Mouse (Mus musculus): ENCODE measurements around the gene Ccdc191.

Ccdc191 gene

DNA sequence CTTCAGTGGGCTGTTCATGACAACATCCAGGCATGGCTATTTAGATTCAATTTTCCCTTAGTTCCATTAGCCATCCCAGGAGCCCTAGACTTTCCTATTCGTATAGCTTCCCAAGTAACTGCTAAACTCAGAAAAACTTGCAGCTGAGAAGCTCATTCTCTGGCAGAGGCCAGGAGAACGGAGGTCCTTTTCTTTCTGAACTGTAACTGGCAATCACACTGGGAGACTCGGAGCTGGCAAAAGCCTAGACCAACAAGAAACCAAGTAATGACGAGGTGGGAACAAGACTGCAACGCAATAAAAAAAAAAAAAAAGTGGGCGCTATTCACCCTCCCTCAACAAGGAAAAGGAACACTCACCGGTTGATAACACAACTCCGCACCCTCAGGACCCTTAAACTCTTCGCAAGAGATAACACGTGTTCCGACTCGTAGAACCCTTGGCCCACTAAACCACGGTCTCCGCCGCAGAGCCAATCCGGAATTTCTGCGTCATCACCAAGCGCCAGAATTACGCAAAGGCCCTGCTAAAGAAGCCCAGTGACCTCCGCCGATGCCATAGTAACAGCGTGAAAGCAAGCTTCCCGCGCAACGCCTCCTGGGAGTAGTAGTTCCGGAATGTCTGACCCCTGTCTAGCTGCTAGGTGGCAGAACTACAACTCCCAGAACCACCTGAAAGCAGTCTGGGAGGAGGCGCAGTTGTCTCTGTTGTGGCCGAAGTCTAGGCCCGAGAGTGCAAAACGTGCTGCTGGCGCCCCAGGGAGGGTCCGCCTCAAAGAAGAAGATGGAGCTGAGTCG lies at the start of gene Ccdc191:
Ccdc191 (plus strand) TSS at position 593 of the 797 bp plus-strand sequence.
- DNase-seq (ENCODE audit: low spot score in 2 of 2): peak; percentile 97 to 98

DNA sequence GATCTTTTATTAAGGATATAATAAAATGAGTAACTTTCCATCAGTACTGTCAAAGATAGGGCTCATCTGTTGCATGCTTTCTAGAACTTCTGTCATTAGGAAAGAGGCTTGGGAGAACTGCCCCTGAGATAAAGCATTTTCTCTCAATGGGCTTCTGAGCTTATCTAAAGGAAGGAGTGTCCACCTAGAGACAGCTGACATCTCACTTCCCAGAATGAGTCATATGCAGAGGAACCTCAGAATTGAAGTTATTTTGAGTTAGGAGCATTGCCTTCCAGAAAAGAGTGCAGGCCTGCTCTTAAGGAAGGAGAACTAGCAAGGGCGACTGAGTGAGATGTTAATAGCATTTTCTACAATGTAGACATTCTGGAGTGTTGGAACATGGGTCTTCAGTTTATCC lies 48.4 kb upstream of the Ccdc191 start:
- no peak for DNase-seq (ENCODE audit: low spot score in 2 of 2)

DNA sequence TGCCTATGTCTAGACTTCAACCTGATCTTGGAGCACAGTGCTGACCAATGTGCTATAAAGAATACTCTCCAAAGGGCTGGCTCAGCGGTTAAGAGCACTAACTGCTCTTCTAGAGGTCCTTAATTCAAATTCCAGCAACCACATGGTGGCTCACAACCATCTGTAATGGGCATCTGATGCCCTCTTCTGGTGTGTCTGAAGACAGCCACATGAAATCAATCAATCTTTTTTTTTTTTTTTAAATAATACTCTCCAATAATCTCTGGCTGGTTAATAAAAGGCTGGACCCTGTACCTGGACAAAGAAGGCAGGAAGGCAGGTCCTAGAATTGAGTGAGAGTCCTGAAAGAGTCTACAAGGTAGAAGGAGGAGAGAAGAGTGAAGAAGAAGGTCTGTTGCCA lies 39.8 kb upstream of the Ccdc191 start:
- DNase-seq (ENCODE audit: low spot score in 2 of 2): no peak

DNA sequence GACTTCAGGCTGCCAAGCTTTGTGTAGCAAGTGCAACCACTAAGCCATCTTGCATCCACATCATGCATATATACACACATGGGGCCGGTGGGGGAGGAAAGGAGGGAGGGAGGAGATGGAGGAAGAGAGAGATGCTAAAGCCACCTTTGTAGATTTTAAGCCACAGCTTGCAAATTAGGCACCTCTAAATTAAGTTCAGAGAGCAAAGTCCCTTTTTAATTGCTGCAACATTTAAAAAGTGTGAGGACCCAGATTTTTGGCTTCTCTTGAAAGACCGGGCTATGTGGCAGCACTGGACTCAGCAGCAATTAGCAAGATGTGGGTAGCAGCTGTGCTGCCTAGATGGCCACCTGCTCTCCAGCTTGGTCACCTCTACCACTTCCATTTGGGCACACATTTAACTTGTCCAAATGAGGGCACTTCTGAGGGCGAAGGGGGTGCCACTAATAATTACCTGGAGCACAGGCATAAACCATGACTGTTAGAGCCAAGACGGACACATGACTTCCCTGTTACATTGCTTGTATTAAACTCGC lies 30.6 kb upstream of the Ccdc191 start:
- no peak for DNase-seq (ENCODE audit: low spot score in 2 of 2)

DNA sequence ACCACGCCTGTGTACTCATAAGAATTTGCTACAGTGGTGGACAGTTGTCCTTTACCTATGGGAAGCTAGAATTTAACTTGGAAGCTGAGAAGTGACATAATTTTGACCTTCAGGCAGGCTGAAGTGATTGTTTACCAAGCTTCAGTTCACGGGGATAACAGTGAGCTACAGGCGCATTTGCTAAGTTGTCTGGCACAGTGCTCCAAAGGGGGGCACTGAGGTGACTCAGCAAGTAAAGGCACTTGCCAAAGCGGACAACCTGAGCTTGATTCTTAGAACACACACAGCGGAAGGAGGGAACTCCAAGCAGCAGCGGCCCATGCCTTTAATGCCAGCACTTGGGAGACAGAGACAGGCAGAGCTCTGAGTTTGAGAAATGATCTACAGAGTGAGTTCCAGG lies 29.0 kb upstream of the Ccdc191 start:
- no peak for DNase-seq (ENCODE audit: low spot score in 2 of 2)

DNA sequence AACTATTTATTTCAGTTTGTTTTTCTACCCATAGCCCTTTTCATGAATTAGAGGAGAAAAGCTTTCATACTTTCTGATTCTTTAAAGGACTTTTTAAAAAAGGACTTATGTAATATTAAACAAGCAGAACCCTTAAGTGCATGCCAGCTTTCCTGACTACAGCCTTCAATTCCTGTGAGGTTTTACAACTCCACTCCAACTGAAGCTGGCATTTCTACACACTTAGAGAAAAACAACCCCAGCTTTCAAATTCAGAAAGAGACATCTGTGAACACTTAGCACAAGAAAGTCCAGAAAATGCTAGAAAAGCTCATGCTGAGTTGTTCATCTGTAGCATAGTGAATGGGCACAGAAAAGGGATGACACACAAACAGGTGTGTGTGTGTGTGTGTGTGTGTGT lies 19.8 kb upstream of the Ccdc191 start:
- DNase-seq (ENCODE audit: low spot score in 2 of 2): no peak

DNA sequence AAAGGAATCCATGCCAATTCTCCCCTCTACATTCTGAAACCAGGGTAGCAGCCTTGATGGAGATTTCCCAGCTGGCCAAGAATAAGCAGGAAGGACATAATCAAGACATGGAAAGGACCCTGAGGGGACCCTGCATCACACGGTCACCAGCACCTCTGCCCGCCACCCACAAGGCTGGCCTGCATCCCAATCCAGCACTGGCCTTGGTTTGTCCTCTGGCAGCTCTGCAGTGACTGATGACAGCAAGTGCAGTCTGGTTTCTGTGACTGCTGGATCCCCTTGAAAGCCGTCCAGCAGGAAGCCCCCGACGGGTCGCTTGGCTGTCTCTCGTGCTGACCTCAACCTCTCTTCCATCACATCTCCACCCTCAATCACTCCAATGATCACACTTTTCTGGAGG lies 18.2 kb upstream of the Ccdc191 start:
- DNase-seq (ENCODE audit: low spot score in 2 of 2): no peak

DNA sequence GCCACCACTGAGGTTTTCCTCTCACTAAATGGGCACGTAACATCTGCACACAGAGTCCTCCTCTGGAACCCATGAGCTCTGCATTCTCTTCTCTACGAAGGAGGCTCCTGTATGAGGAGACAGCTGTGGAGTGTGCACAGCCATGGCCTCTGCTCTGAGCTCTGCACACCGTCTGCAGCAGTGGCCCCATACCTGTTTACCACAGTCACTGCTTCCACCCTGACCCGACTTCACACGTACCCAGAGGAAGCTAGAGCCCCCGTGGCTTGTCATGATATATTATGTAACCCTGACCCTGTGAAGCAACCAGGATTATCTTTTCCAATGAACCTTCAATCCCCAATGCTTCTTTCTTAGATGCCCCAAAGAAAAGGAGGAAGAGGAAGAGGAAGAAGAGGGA lies 9.8 kb upstream of the Ccdc191 start:
- no peak for DNase-seq (ENCODE audit: low spot score in 2 of 2)

DNA sequence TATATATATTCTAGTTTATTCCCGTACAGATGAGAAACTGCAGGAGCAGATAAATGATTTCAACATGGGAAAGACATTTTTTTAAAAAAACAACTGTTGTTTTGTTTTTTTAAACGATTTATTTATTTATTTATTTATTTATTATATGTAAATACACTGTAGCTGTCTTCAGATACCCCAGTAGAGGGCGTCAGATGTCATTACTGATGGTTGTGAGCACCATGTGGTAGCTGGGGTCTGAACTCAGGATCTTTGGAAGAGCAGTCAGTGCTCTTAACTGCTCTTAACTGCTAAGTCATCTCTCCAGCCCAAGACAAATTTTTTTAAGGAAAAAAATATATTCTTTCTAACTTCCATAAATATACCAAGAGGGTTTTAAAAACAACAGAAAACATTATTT lies 8.0 kb upstream of the Ccdc191 start:
- DNase-seq (ENCODE audit: low spot score in 2 of 2): no peak

DNA sequence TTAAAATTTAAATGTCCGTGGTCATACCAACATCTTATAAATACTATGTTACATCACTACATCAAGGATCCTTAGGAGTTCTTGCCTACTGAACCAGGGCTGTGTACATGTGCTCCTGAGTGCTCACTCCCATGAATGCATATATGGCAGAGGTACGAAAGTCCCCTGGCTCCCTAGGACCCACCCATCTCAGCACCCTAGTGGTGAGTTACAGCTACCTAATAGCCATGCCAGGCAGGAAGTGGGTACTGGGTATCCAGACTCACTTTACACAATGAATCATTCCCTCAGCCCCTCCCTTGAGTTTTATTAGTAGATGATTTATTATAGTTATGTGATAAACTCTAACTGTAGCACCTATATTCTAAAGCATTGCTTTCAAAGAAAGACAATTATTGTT lies 7.3 kb upstream of the Ccdc191 start:
- DNase-seq (ENCODE audit: low spot score in 2 of 2): no peak

DNA sequence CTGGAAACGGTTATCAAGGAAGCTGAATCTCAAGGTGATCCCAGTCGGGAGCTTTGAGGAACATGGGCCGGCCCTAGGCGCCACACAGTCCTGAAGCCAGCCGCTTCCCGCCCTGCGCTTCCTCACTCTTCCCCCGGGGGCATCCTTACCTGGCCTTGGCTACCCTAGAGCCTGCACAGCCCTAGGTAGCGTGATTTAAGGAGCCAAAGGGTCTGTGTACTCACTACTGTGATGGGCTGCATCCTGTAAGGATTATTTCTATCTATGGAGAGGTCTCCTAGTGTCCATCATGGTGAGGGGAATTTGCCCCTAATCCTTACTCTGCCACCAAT lies 371 bp downstream of the Ccdc191 start:
- DNase-seq (ENCODE audit: low spot score in 2 of 2): no peak

DNA sequence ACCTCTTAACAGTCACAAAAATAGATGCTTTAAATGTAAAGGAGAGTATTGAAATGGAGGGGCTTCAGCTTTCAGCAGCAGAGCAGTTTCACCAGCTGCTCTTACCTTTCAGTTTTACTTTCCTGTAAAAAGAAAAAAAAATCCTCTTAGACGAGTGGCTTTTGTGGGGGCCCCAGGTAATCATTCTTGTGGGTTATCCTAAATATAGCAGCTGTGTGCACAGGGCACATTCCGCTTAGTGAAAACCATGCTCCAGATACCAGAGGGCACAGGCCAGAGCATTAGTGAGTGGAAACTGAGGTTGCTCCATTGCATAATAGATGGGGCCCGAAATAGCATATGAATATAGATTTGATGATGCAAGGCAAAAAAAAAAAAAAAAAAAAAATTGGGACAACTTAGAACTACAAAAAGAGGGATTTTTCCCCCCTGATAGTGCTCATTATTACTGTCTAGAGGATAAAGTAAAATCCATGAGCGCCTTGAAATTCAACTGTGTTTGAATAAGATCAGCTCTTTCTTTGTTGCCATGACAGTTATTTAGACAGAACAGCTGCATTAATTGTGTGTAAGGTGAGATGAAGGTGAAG lies 1.2 kb downstream of the Ccdc191 start:
- DNase-seq (ENCODE audit: low spot score in 2 of 2): no peak

DNA sequence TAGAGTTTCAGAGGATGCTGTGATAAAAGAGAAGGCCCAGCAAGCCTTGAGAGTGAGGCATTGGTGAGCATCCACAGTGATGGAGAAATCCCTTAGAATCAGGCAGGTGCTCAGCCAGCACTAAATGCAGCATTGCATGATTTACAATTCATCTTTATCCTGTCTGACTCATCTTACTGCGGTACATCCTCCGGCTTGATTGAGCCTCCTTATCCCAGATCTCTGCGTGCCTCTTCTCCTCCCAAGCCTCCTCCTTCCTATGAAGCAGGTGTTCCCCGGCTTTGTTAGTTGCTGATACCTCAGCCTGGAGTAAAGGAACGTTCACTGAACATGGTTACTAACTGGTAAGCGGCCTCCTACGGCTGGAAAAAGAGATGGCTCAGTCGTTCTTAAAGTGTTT lies 4.9 kb downstream of the Ccdc191 start:
- DNase-seq (ENCODE audit: low spot score in 2 of 2): no peak

DNA sequence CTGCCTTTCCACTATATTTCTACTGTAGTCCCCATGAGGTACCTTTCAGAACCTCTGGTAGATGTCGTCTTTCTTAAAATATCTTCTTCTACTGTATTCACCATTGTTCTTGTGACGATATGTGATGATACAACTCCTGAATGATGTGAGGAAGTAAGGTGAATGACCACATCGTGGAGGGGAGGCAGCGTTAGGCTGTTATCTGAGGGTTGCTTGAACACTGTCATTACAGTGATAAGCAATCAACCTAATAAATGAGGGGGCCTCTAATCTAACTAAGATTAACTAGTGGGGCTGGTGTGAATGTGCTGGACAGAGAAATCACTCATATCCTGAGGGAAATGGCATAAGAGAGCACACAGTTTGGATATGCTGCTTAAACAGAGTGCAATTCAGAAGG lies 10.5 kb downstream of the Ccdc191 start:
- DNase-seq (ENCODE audit: low spot score in 2 of 2): no peak

DNA sequence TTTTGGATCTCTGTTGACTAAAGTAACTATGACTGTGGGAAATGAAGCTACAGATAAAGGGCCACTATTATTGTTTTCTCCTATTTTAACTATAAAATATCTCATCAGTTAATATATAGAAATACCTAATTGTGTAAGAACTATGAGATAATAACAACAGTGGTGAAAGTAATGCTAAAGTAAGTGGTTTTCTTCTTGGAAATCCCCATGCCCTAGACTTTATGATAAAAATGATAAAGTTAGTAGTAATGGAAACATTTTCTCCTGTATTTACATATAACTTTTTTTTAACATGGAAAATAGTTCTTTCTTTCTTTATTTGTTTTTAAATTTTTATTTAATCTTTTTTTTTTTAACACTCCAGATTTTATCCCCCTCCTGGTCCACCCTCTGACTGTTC lies 11.0 kb downstream of the Ccdc191 start:
- DNase-seq (ENCODE audit: low spot score in 2 of 2): no peak

DNA sequence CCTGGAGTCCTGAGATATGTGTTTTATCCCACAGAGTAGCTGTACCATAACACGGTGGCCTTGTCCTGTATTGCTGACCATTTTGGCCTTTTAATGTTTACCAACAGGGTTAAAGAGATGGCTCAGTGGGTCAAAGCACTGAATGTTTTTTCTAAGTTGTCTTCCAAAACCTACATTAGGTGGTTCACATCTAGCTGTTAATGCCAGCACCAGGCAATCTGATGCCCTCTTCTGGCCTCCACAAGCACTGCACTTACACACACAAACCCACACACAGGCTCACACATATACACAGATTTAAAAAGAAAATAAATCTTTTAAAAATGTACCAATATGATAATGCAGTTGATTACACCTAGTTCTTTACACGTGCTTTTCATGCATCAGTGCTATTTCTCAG lies 19.3 kb downstream of the Ccdc191 start:
- no peak for DNase-seq (ENCODE audit: low spot score in 2 of 2)

DNA sequence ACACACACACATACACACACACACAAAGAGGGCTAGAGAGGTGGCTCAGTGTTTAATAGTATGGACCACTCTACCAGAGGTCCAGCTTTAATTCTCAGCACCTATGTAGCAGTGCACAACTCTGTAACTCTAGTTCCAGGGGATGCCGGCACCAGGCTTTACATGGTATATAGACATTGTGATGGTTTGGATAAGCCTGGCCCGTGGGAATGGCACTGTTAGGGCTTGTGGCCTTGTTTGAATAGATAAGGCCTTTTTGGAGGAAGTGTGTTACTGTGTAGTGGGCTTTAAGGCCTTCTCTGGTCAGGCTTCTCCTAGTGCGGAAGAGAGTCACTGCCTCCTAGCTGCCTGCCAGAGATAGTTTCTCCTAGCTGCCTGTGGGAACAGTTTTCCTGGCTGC lies 29.3 kb downstream of the Ccdc191 start:
- no peak for DNase-seq (ENCODE audit: low spot score in 2 of 2)

DNA sequence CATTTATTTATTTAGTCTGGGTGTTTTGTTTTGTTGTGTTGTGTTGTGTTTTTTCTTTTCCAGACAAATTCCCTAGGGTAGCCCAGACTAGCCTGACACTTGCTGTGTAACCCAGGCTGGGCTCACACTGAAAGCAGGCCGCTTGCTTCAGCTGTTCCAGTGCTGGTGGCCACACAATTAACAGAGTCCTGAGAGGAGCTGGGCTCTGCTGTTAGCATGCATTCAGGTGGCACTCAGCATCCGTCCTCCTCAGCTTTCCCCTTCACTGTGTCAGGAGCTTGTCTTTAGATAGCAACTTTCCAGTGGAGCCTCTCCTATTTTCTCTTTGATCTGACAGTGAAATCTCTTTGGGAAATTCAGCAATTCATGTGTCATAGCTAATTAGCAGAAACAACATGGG lies 32.4 kb downstream of the Ccdc191 start:
- DNase-seq (ENCODE audit: low spot score in 2 of 2): no peak

DNA sequence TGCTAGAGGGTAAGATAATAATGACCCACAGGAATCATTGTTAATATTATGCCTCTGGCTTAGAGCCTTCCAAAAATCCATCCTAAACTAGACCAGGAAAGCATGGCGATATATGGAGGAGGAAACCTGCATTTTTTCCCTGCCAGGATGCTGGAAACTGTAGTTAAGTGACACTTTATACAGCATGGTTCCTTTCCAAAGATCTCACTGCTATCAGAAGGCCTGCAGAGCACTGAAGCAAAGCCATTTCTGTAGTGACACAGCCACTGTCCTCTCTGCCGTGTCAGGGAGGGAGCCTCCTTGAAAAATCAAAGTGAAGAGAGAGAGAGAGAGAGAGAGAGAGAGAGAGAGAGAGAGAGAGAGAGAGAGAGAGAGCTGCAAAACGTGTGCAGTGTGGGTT lies 33.0 kb downstream of the Ccdc191 start:
- no peak for DNase-seq (ENCODE audit: low spot score in 2 of 2)

DNA sequence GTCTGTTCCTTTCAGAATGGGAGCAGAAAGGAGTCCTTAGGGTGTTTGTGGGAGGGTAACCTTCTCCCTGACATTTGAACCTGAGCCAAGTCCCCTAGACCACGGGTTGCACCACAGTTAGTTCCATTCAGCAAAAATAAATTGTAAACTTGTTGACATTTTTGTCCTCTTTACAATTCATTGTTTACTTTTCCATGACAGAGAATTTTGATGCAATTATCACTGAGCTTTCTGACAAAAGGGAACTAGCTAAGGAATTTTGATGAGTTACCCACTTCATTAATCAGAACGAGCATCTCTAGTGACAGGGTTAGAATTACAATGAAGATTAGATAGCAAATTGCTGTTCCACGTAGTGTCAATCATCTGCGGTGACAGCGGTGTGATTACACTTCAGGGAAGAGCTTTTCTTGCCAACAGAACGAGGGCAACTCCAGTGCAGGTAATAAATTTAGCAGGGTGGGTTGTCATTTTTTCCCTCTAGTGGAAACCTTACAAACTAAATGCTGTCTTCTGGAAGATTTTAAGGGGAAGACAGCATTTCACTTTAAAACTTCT lies 35.5 kb downstream of the Ccdc191 start:
- DNase-seq (ENCODE audit: low spot score in 2 of 2): no peak

DNA sequence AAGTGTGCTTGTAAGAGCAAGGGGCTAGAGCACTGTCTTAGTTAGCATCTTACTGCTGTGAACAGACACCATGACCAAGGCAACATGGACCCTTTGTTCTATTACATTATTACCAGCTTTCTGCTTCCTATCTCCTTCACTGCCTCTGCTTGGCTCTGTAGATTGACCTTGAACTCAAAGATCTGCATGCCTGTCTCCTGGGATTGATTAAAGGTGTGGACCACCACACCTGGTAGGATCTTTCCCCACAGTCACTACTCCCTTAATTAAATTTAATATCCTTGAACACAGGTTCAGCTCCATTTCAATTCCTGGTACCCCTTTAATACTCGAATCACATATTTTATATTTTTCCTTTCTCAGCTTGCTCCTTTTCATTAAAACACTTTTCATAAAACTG lies 36.2 kb downstream of the Ccdc191 start:
- no peak for DNase-seq (ENCODE audit: low spot score in 2 of 2)

DNA sequence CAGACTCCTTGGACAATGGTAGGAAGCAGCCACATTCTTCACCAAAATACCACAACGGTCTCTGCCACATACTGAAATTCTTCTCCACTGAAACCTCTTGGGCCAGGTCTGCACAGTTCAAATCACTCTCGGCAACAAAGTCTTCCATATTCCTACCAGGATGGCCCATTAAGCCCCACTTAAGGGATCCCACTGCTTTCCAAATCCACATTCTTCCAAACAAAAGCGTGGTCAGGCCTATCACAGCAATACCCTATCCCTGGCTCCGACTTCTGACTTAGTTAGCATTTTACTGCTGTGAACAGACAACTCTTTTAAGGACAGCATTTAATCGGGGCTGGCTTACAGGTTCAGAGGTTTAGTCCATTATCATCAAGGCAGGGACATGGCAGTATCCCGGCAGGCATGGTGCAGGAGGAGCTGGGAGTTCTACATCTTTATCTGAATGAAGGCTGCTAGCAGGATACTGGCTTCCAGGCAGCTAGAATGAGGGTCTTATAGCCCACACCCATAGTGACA lies 36.8 kb downstream of the Ccdc191 start, which contains the start of gene Qtrt2:
Qtrt2 (minus strand) TSS at position 469 of the 519 bp plus-strand sequence.
- DNase-seq (ENCODE audit: low spot score in 2 of 2): no peak

DNA sequence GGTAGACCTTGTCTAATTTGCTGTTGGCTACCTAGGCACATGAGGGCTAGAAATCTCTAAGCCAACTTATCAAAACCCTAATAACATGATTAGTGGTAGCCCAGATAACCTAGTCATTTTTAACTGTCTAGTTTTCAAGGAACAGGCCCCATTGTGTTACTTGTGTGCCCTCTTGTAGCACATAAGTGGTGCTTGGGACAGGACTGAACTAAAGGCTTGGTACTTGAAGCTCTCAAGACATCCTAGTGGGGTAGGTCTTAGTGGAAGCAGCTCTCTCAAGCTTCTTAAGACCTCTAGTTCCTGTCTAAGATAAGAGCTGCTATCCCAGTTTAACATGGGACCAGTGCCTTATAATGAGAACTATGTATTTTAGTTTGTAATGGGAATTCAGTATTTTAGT lies 41.0 kb downstream of the Ccdc191 start:
- no peak for DNase-seq (ENCODE audit: low spot score in 2 of 2)
